11 mouse cellular contexts compared by ENCODE assay signal in the genomic region with DNA sequence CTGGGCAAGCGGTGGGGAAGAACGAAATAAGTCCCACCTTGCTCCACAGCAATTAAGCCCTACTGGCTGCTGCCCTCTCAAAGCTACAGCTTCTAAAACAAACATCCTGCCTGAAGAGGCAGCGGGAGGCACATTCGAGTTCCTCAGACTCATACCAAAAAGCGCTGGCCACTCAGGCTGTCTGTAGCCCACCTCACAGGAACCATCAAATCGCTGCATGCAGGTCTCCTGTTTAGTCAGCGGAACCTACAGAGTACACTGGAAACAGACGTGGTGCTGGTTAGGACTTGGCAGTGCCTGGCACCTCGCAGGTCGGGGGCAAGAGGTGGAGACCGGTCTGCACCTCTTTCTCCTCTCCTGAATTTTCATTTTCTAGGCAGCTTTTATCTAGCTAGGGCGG. TPM values are rescaled to one million over a fixed set of nuclear protein-coding genes. Genes with fewer than 3 reads are reported as not detected.
DNase-seq lines count a peak whose midpoint lies in the region; ATAC-seq and TF ChIP-seq lines count a peak whose summit lies in the region.
"Had no signal": no experiment of that assay in that cellular context is flagged by ENCODE, and none has a peak within 500 bp of the region (broad histone marks: within the 10 kb centered on the region; RNA-seq: fewer than 3 reads in every experiment).

No protein-coding gene starts in this region.

- H3K4me3 ChIP-seq in kidney, embryonic 15.5 days (replicated peaks), result no peak overlapping the region
- no peak overlapping the region for H3K4me3 ChIP-seq in embryonic facial prominence, embryonic 11.5 days (ENCODE audit: low read depth, low read length)
- H3K4me3 ChIP-seq in hindbrain, embryonic 13.5 days, result no peak overlapping the region
- H3K4me3 ChIP-seq in midbrain, postnatal 0 days (ENCODE audit: low read depth, low read length), result no peak overlapping the region
- H3K4me3 ChIP-seq: left cerebral cortex, adult 2 months had no signal

- no peak for DNase-seq in kidney, adult 9 months
- DNase-seq in embryonic facial prominence, embryonic 11.5 days (ENCODE audit: low spot score), result no peak
- DNase-seq in midbrain, postnatal 0 days (ENCODE audit: low spot score), result no peak
- DNase-seq in MN1 (ENCODE audit: low spot score), result no peak
- DNase-seq in Muller cell, postnatal 12 days (ENCODE audit: inconsistent ontology term), result no peak
- no peak for DNase-seq in layer of hippocampus, adult 8-10 months (ENCODE audit: low spot score in 2 of 2)
- DNase-seq: gastrocnemius, postnatal 36 days had no signal

- no peaks in the 10 kb centered on the region for H3K27me3 ChIP-seq in kidney, embryonic 15.5 days
- no peaks in the 10 kb centered on the region for H3K27me3 ChIP-seq in embryonic facial prominence, embryonic 11.5 days (ENCODE audit: control insufficient read depth, insufficient read depth, low read length)
- no peaks in the 10 kb centered on the region for H3K27me3 ChIP-seq in hindbrain, embryonic 13.5 days
- no peaks in the 10 kb centered on the region for H3K27me3 ChIP-seq in midbrain, postnatal 0 days (ENCODE audit: insufficient read depth, low read length)

- peaks cover 20% of the 10 kb centered on the region for H3K36me3 ChIP-seq in kidney, embryonic 15.5 days
- H3K36me3 ChIP-seq in embryonic facial prominence, embryonic 11.5 days (replicated peaks; ENCODE audit: control insufficient read depth, insufficient read depth, low read depth, low read length), result no peaks in the 10 kb centered on the region; the same call in 1 of the 2 replicates
- peaks cover 36% of the 10 kb centered on the region for H3K36me3 ChIP-seq in hindbrain, embryonic 13.5 days
- H3K36me3 ChIP-seq in midbrain, postnatal 0 days (ENCODE audit: insufficient read depth, low read length), result peaks cover 21% of the 10 kb centered on the region

- ATAC-seq in kidney, embryonic 15.5 days (replicated peaks; ENCODE audit: low FRiP score), result no peak
- no peak for ATAC-seq in embryonic facial prominence, embryonic 11.5 days (replicated peaks; ENCODE audit: insufficient number of reproducible peaks, low FRiP score, low TSS enrichment, low read depth)
- ATAC-seq in hindbrain, embryonic 13.5 days (ENCODE audit: low FRiP score), result no peak
- ATAC-seq in midbrain, postnatal 0 days (ENCODE audit: low FRiP score), result no peak

- no peak overlapping the region for H3K4me2 ChIP-seq in kidney, embryonic 15.5 days
- H3K4me2 ChIP-seq in embryonic facial prominence, embryonic 11.5 days (ENCODE audit: low read depth, low read length), result no peak overlapping the region
- no peak overlapping the region; the same call in 1 of the 2 replicates for H3K4me2 ChIP-seq in hindbrain, embryonic 13.5 days
- no peak overlapping the region for H3K4me2 ChIP-seq in midbrain, postnatal 0 days (ENCODE audit: low read depth, low read length, poor library complexity, severe bottlenecking)

- TF ChIP-seq CTCF in midbrain, postnatal 0 days (IDR thresholded peaks at IDR 0.05), result no peak

- WGBS in kidney, embryonic 15.5 days, result 67% methylated on average over 12 of the region's 12 CpGs
- WGBS in embryonic facial prominence, embryonic 11.5 days, result 67% methylated on average over 12 of the region's 12 CpGs
- 69% methylated on average over 12 of the region's 12 CpGs for WGBS in hindbrain, embryonic 13.5 days
- 62% methylated on average over 12 of the region's 12 CpGs for WGBS in midbrain, postnatal 0 days

- no peak overlapping the region for H3K9ac ChIP-seq in kidney, embryonic 15.5 days
- no peak overlapping the region for H3K9ac ChIP-seq in embryonic facial prominence, embryonic 11.5 days (replicated peaks; ENCODE audit: low read length)
- peak overlapping the region; percentile 61 for H3K9ac ChIP-seq in hindbrain, embryonic 13.5 days
- no peak overlapping the region for H3K9ac ChIP-seq in midbrain, postnatal 0 days (replicated peaks; ENCODE audit: low read length, poor library complexity, severe bottlenecking)

- H3K27ac ChIP-seq in kidney, embryonic 15.5 days, result peak overlapping the region; percentile 90
- 0 out of 2 replicates have a peak overlapping the region, but pooled peaks have one; percentile 49 for H3K27ac ChIP-seq in embryonic facial prominence, embryonic 11.5 days (replicated peaks; ENCODE audit: low read depth, low read length)
- peak overlapping the region; percentile 99 for H3K27ac ChIP-seq in hindbrain, embryonic 13.5 days
- H3K27ac ChIP-seq in midbrain, postnatal 0 days (ENCODE audit: low read depth, low read length), result peak overlapping the region; percentile 94
- H3K27ac ChIP-seq: macrophage had no signal

- peaks cover 98% of the 10 kb centered on the region for H3K4me1 ChIP-seq in kidney, embryonic 15.5 days
- H3K4me1 ChIP-seq in embryonic facial prominence, embryonic 11.5 days (ENCODE audit: control insufficient read depth, insufficient read depth, low read length), result peaks cover 3% of the 10 kb centered on the region
- H3K4me1 ChIP-seq in hindbrain, embryonic 13.5 days (replicated peaks), result peaks cover 80% of the 10 kb centered on the region
- H3K4me1 ChIP-seq in midbrain, postnatal 0 days (ENCODE audit: insufficient read depth, low read length), result peaks cover 30% of the 10 kb centered on the region

- no peaks in the 10 kb centered on the region for H3K9me3 ChIP-seq in kidney, embryonic 15.5 days (replicated peaks)
- H3K9me3 ChIP-seq in embryonic facial prominence, embryonic 11.5 days (replicated peaks; ENCODE audit: control insufficient read depth, low read length), result no peaks in the 10 kb centered on the region
- H3K9me3 ChIP-seq in hindbrain, embryonic 13.5 days, result 0 out of 2 replicates have a peak, but pooled peaks cover 5% of the 10 kb centered on the region
- no peaks in the 10 kb centered on the region for H3K9me3 ChIP-seq in midbrain, postnatal 0 days (ENCODE audit: low read length)

RNA-seq across cellular contexts. Expression of gene Mvb12b, which starts 12.2 kb away (rescaled TPM):
- 18.4 and 19.6 TPM in 2 replicates for polyA plus RNA-seq in kidney, embryonic 15.5 days (2015; fragmentation: Nextera tagmentation; extraction: Ambion mirVana)
- 23.3 and 25.6 TPM in 2 replicates for polyA plus RNA-seq in embryonic facial prominence, embryonic 11.5 days (2014; fragmentation: Nextera tagmentation; extraction: Ambion mirVana)
- polyA plus RNA-seq in hindbrain, embryonic 13.5 days (2015; fragmentation: Nextera tagmentation; extraction: Ambion mirVana), result 60.9 and 65.0 TPM in 2 replicates
- total RNA-seq in midbrain, postnatal 0 days (2014; rRNA removed), result 133 and 155 TPM in 2 replicates
- polyA plus RNA-seq in midbrain, postnatal 0 days (2015; fragmentation: Nextera tagmentation; extraction: Ambion mirVana), result 48.8 and 68.1 TPM in 2 replicates
- total RNA-seq in layer of hippocampus, adult 8-10 months (2022), result 10 to 100 TPM; 82.6 to 92.2 (median 84.5) TPM

Comparison
In these comparisons a context has a peak if more than half of its experiments do, and no peak if none do; other contexts are left out.
1. H3K27ac ChIP-seq: peak in every context shown above with its lines; median percentile 99 in hindbrain, embryonic 13.5 days; 94 in midbrain, postnatal 0 days; 90 in kidney, embryonic 15.5 days; 49 in embryonic facial prominence, embryonic 11.5 days.